Mouse (Mus musculus) 3134 (cell line): ENCODE measurements around the gene Ephb4.

Source experiments
- DNase-seq: peaks from one replicate; pipeline ENCODE4 v3.0.0-alpha.2; 2011; ENCODE audit warnings: low spot score; ENCODE audit not compliant: insufficient read length; ENCODE audit errors: extremely low read depth

Gene Ephb4

GRCm38 (mm10) chr5:137349384-137350204 lies at the start of gene Ephb4:
Gene Ephb4, plus strand, starts transcription at chr5:137350109.
- peak; percentile 92 for DNase-seq

DNA sequence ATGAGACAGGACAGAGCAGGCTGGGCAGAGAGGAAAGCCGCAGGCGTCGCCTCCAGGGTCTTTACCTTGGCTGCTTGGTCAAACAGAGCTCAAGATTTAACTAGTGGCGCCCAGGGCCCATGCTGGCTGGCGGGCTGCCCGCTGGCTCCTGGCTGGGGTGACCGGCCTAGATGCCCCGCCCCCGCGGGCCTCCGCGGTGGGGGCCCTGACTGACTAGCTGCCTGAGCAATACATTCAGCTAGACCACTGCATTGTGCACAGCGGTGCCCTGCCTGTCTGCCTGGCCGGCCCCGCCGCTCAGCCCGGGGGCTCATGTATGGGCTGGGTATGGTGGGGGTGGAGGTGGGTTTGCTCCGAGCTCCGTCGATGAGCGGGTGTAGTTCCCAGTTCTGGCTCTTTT lies 48.7 kb upstream of the Ephb4 start:
- DNase-seq, result peak; percentile 34

DNA sequence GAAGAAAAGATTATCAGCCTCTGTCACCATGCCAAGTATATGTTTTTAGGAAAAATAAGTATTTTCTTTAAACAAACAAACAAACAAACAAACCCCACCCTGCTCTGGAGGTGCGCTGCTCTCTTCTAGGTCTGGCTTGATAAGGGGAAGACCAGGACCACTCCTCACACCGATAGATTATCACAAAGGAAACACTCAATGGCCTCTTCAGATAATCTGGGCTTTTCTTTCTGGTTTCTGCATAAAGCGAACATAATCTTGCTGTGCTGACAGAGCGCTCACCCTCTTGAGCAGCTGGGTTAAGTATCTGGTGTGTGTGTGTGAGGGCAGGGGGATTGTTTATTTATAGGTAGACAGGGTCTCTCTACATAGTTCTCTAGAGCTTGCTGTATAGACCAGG lies 46.3 kb upstream of the Ephb4 start:
- no peak for DNase-seq

DNA sequence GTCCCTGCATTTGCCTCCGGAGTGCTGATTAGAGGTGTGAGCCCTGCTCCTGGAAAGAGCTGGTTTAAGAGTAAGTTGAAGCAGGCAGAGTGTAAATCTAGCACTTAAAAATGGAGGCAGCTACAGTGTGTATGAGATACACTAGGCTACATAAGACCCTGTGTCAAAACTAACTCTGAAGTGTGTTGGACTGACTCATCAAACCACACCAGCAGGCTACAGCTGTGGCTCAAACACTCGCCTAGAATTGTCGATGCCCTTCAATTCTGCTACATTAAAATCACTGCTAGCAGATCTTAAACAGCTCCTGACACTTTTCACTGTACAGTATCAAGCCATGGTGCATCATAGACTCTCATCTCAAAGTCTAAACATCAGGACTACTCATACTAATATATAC lies 45.7 kb upstream of the Ephb4 start:
- DNase-seq, result no peak

GRCm38 (mm10) chr5:137304816-137305215 lies 45.1 kb upstream of the Ephb4 start:
- no peak for DNase-seq

GRCm38 (mm10) chr5:137305822-137306221 lies 44.1 kb upstream of the Ephb4 start:
- peak; percentile 45 for DNase-seq

GRCm38 (mm10) chr5:137306439-137307005 lies 43.4 kb upstream of the Ephb4 start:
- DNase-seq, result no peak

DNA sequence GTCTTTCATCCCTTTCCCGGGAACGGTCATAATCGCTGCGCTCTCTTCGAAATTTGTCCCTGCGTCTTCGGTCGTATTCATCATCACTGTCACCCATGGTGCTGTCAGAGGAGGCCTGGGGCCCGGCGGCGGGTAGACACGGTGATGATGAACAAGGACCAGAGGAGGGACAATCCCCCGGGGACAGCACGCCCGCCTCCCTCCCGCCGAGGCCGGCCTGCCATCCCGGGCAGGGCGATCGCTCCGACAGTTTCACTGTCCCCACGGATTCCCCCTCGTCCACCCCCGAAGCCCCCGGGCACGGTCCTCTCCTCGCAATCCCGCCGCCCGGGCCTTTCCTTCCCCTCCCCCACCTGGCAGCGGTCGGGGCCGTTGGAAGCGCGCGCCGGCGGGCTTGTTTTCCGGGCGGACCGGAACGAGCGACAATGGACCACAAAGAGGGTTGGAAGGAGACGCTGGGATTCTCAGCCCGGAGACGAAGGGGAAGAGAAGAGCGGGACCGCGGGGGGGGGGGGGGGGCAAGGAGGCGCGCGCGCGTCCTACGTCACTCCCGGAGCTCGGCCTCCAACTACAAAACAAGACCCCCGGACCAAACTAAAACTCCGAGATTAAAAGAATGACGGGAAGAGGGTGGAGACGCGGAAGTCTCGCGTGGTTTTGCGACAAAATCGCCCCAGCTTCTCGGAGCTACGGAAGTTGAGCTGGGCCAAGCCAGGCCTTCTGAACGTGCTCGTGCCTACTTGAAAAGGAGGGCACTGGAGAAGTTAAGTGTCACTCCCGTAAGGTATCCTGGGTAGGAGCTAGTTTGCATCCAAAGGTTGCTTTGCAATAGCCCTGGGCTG lies 42.6 kb upstream of the Ephb4 start, which contains the start of gene Srrt:
Gene Srrt, minus strand, starts transcription at position 604 of the 842 bp plus-strand sequence.
- peak; percentile 94 for DNase-seq

DNA sequence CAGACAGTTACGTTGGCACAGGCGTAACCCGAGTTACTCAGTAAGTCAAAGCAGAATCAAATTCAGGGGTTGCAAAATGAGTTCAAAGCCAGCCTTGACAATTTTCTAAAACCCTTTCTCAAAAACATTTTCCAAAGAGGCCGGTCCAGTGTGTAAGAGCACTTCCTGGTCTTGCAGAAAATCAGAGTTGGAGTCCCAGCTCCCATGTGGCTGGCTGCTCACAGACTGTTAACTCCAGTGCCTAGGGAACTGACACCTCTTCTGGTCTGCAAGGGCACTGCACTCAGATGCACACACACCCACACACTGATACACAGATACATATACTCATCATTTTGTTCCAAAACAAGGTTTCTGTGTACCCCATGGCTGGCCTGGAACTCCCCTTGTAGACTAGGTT lies 41.6 kb upstream of the Ephb4 start:
- no peak for DNase-seq

DNA sequence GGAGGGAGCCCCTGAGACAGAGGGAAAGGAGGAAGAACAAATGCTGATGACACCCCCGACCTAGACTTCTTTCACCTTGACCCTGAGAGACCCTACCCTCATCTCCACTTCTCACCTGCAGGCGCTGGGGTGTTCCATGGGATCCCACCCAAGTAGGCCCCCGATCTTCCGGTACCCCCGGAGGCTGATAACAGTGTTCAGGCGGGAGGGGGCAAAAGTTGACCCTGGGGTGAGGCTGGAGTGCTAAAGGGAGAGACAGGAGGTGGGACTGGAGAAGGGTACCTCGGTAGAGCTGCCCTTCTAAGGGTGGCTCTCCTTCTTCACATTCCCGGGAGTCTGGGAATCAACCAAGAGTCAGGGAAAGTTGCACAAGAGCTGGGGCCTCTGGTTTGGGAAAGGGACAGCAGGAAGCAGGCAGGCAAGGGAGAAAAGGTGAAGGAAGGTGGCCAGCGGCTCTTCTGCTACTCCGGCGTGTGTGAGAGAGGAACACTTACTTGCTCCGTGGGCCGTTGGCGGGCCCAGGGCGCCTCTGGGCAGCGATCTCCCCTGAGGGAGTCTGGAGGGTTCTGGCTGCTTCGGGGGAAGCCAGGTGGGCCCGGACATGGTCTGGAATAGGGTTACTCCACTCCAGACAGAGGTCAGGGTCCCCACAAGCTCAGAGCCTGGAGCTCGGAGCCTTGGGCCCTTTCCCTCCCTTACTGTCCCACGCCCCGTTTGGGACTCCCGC lies 36.3 kb upstream of the Ephb4 start:
- DNase-seq, result no peak

DNA sequence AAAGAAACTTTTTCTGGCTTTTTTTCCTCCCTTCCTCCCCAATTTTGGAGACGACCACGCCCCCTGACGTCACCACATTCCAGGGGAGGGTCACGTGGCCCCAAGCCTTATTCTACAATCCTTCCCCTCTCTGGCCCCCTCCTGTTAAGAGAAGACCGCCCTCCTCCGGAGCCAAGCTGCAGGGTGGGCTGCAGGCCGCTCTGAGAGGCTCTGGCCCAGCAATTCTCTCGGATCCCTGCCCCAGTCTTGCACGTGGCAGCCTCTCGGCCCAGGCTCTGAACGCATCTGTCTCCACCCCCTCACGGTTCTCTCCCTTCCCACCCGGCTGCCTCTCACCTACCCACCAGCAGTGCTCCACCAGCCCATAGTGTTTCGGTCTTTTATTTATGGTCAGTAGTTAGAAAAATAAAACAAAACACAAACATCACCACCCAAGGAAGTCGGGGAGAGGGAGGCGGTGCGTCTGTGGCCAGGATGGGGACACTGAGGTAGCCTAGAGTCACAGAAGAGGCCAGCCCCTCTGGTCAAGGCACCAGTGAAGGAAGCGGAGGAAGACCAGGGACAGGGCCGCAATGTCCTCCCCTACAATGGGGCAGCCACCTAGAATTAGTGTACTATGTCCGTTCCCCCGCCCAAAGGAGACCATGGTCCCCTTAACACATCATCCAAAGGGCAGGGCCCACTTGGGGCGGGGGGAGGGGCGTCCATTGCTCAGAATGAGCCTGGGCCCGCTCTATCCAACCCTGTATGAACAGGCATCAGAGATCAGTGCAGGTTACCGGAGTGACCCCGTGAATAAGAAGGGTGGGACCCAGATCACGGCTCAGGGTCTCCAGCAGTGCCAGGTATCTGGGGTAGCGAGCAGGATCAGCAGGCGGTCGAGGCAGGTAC lies 35.5 kb upstream of the Ephb4 start, which contains the start of gene Trip6:
Gene Trip6, minus strand, starts transcription at position 212 of the 891 bp plus-strand sequence.
- peak; percentile 86 for DNase-seq

- DNase-seq, result peak; percentile 46
Measured at GRCm38 (mm10) chr5:137315084-137315903, 34.6 kb upstream of the Ephb4 start.

DNA sequence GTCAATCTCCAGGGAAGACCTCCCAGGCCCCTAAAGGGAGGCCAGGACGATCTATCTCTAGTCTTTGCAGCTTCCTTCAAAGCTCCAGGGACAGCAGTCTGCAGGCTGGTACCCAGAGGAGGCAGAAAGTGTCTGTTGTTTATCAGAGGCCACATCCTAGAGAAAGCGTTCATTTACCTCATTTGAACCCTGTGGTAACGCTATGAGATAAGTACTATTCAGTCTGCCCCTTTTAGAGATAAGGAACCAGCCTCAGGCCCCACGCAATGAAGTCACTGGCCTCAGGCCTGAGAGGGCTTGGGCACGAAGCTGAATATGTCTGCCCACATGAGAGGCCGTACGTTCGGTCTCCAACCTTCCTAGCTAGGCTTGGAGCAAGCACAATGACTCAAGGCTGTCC lies 32.5 kb upstream of the Ephb4 start:
- no peak for DNase-seq

DNA sequence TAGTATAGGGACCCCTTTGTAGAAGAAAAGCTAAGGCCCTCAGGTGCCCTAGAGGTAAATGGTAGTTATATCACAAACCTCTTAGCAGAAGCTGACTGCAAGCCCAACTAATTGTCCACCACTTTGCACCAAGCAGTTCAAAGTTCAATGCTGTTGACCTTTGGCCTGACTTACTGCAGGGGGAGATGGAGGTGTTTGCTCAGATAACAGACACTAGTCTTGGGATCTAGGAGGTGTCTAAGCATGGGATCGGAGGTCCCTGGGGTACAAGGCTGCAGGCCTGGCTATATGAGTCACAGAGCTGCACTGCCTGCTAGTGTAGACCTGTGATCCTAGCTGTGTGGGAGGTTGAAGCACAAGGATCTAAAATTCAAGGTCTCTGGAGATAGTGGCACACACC lies 31.3 kb upstream of the Ephb4 start:
- DNase-seq, result no peak

- DNase-seq, result no peak
Measured at GRCm38 (mm10) chr5:137320996-137321395, 28.9 kb upstream of the Ephb4 start.

GRCm38 (mm10) chr5:137330910-137331309 lies 19.0 kb upstream of the Ephb4 start:
- DNase-seq, result no peak

- no peak for DNase-seq
Measured at GRCm38 (mm10) chr5:137332857-137333511, 16.9 kb upstream of the Ephb4 start.

DNA sequence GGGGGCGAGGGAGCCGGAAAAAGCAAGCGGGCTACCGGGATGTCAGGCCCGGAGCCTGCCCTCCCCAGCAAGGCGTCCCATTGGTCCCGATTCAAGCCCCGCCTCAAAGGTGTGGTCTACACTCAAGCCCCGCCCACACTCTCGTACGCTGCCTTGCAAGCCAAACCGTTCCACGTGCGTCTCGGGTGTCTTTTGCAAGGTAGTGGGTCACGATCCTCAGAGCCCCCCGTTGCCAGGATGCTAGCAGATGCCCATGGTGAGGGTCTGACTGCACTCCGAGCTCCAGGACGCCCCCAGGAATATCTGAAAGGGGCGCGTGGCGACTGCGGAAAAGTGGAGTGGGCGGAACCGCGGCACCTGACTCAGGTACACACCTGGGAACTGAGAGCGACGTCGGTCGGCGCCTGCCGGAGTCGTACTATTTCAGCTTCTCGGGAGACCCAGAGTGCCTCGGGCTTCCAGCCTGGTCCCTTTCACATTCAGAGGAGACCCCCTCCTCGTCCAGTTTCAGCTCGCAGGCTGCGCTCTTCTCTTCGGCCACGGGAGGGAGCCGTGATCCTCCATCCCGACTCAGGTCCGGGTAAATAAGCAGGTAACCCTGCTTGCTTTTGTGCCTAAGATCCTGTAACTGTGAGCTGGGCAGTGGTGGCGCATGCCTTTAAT lies 16.3 kb upstream of the Ephb4 start, which contains the start of gene Slc12a9:
Gene Slc12a9, minus strand, starts transcription at position 86 of the 663 bp plus-strand sequence.
- peak; percentile 93 for DNase-seq
